Mouse (Mus musculus) adrenal gland, postnatal 36 days (tissue): ENCODE measurements at regions not wholly inside any gene's neighbourhood (a gene's known extent, or its start where the extent isn't known, plus 50 kb on each side); places are given as distances from the start of the nearest gene placed in this dataset.
"Not testable (repeated sequence)": the region's sequence is repeated elsewhere in the genome, so short reads cannot be mapped to it uniquely, and the experiment has no call there.

Experiments
- DNase-seq, 2 experiments: peaks; one replicate each; pipeline ENCODE4 v3.0.0; 2021; ENCODE audit warnings: mixed read lengths in 1 of 2

DNA sequence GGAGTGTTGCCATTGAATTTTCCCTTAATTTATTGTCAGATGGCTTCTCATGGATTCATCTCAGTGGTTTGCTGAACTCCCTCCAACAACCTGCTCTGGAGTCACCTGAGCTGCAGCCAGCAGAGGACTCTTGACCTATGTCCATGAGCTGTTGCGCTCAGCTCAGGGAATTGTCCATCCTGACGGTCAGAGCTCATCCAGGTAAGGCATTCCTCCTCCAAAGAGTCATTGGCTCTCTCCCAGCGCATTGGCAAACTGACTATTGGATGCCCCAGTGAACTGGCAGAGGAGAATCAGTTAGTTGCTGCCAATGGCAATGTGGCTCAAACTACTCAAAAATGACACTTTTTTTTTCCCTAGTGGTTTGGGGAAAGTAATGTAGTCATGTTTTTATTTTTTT, 345.3 kb upstream of the Fign start:
- peak in 1 of 2 experiments; percentile 19 for DNase-seq

DNA sequence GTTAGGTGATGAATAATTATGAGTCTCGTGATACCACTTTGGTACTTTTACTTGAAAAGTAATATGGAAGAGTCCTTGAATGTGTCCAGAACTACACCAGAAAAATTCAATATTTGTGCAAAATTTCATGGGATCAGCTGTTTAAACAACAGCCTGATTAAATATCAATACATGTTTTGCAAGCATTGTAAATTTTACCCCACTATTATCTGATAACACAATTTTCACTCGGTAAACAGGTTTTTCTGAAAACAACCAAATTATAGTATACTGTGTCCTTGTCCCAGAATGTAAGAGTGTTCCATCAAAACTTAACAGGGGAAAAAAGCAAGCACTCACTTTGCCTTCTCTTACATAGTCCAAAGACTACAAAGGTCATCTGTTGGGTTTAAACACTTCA, 343.1 kb upstream of the Fign start:
- no peak for DNase-seq

DNA sequence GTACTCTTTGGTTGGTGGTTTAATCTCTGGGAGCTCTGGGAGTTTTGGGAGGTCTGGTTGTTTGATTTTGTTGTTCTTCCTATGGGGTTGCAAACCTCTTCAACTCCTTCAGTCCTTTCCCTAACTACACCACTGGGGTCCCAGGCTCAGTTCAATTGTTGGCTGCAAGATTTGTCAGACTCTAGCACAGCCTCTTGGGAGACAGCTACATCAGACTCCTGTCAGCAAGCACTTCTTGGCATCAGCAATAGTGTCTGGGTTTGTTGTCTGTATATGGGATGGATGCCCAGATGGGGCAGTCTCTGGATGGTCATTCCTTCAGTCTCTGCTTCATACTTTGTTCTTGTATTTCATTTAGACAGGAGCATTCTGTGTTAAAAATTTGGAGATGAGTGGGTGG, 319.3 kb upstream of the Fign start:
- not testable (repeated sequence) for DNase-seq

DNA sequence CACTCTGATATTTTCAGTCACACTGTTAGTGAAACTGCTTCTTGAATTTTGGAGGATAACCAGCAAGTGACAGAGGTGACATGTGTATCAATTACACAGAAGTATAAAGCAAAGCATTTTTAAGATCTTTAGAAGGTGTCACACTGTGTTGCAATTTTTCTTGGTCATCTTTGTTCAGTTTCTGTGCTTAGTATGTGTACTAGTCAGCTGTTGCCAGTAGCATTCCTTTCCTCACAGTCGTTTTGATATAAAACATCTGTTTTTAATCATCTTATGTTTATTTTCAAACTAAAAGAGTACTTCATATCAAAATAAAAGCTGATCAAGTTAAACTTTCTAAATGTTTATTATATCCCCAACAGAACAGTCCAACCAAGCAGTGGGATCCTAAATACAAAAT, 316.0 kb upstream of the Fign start:
- no peak for DNase-seq

DNA sequence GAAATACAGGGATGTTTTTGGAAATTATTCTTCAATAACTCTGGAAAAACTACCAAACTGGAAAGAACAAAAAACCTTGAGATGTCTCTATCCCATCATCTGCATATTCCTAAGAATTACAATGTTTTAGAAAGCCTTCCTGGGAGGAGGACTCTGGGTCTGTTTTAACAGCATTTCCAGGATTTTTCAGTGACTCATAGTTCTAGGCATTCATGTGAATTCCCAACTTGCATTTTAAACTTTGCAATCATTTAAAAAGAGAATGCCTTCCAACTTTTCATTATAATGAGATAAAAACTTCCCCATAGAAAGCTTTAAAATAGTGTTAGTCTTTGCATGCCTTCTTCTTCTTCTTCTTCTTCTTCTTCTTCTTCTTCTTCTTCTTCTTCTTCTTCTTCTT, 315.4 kb upstream of the Fign start:
- no peak for DNase-seq

DNA sequence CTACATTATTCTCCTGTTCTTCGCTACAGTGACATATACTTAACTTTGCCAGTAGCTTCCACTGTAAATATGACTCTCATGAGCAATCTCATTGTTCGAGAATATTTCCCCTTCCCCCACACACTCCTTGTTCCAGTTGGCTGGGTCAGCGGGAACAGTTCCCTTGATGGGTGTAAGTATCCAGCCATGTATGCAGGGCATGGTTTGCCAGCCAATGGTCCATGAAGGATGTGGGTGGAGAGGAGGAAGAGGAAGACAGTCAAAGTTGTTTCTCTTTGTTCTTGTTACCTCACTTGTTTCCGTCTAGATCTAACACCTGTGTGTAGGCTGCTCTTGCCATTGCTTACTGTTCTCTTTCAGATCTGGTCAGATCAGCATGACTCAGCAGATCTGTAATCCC, 298.1 kb upstream of the Fign start:
- DNase-seq = no peak

DNA sequence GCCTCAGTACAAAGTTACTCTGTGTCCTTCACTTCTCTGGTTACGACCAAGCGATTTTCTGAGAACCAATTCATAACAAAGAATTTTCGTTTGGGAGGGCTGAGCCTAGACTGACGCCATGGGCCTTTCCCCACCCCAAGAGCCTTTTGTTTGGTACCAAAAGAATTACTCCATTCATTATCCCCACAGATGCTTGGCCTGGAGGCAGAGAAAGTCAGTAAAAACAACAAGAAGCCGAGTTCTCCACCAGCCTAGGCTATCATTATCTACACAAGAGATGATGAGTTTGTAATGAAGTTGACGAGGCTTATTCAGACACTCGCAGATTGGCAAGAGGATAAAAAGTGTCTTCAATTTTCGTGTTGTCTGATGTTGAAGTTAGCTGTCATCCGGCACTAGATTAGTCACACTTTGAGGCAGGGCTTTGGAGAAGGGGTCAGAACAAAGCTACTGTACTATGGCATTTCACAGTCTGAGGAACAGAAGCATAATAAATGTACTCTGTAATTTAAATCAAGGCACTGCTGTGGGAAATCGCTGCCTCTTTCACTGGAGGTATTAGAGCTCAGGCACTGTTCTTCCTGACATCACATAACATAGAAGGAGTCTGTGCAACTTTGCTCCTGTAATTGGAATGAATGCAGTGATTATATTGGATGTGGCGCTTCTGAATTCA, 296.9 kb upstream of the Fign start:
- no peak for DNase-seq

DNA sequence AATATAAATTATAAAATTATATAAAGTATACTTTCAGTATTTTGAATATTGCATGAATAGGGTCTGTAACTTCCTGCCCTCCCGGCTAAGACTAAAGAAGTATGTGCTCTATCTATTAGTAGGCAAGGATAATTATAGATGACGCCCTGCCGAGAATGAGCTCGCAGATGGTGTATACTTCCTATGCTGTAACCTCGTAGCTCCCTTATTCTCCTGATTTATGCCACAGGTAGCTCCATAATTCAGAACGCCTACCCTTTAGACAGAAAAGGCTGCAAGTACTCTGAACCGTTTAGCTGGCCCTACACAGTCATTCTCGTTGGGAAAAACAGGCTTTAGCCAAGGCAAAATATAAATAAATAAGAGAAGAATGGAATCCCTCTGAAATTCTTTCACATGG, 296.4 kb upstream of the Fign start:
- no peak for DNase-seq

DNA sequence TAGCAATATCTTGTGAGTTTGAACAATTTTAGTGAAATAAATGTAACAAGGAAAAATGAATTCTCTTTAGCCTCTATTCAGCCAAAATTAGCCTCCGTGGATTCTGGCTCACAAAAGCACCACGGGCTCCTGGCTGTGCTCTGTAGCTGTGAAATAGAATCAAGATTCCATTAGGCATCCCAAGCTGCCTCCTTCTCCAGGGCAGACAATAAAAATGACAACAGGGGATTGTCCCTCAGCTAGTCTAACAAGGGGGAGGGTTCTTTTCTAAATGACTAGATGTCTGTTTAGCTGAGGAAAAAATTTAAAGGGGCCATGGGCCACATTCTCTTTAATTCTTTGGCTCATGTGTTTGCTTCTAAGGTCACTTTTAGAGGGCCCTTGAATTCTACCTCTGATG, 272.0 kb upstream of the Fign start:
- no peak for DNase-seq

DNA sequence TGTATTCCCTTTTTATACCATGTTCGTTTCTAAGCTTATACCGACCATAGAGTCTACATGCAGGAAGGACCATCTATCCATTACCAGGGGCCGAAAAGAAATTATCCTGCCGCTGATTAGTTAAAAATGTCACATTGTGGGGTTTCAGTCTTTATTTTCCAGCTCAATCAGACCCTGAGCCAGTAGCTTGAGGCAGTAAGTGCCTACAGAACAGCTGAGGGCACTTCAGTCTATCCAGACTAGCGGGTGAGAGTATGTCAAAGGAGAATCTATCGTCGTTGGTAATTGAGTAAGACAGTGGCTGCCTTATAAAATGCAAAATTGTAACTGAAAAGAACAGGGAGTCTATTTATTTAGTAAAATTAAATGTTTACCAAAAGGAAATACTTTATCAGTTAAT, 269.4 kb upstream of the Fign start:
- DNase-seq = no peak

DNA sequence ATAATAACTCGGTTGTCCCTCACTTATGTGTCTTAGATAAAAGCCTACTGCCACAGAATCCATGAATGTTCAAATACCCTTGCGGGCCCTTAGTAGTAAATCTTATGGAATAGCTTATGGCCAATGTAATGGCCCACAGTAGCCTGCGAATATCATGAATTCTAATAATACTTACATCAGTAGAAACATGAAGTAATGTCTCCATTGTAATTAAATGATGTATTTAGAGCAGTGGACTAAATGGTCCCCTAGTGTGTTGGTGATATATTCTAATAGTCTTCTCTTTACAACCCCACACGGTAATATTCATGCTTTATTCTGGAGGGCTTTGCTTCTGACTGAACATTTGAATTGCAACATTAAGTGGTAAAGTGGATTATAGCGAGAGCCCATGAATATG, 268.7 kb upstream of the Fign start:
- DNase-seq = no peak

DNA sequence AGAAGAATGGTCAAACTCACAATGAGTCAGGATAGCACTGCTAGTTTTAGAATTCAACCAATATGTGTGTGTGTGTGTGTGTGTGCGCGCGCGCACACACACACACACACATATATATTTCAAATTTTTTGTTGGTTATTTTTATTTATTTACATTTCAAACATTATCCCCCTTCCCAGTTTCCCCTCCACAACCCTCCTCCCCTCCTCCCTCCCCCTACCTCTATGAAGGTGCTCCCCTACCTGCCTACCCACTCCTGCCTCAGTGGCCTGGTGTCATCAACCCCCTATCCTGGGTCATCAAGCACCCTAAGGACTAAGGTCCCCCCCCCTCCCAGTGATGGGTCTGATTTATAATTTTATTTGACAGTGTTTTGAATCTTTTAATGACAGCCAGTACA, 258.4 kb upstream of the Fign start:
- DNase-seq = no peak

DNA sequence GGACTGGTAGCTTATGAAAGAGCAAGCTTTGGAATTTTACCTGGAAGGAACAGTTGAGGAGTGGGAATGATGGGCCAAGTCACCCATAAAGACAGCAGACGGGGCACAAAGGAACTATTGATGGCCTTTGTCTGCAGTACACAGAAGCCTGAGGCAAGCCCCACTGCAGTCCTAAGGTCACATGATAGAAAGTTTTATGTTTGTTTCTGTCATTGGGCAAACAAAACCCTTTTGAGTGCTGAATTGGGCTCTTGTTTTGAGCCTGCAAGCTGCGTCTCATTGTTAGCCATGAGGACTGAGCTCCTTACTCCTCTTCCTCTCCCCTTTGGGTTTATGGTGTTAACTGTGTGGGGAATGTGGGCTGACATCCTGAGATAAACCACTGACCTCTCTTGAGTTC, 227.7 kb upstream of the Fign start:
- DNase-seq = no peak
